Mouse (Mus musculus) testis, adult 2 months (tissue): Measurements from ENCODE around the gene Zfyve28.

Source experiments
- CTCF ChIP-seq: fragments of 200-500 bp; IDR thresholded peaks from 2 replicates; pipeline ENCODE4 v1.5.1; 2012; ENCODE audit warnings: low read depth, mild to moderate bottlenecking, inconsistent platforms, low read length, moderate library complexity; ENCODE audit not compliant: control insufficient read depth, insufficient read depth, insufficient replicate concordance
- POLR2A ChIP-seq: fragments of 200-500 bp; IDR thresholded peaks from 2 replicates; pipeline ENCODE4 v1.6.1; 2012; ENCODE audit warnings: low read depth, mild to moderate bottlenecking, inconsistent platforms, low read length, moderate library complexity; ENCODE audit not compliant: control insufficient read depth

DNA sequence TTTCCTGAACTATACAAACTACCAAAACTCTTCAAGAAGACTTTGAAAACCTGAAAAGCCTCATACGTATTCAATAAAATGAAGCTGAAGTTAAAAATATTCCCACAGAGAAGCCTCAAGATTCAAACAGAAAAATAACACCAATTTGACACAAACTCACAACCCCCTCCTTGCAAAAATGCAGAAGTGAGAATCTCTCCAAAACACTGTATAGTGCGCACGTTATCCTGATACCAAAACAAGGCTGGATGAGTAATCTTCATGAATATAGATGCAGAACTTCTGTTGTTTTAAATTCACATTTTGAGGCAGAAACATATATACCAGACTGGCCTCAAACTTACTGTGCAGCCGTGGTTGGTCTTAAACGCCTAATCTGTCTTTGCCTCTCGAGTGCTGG, 49.8 kb downstream of the Zfyve28 start:
- TF ChIP-seq CTCF (no peak), POLR2A (no peak)
